Mouse (Mus musculus) brain, adult 2 months (tissue): Measurements from ENCODE around the gene Prkrip1.

ENCODE experiments used
- DNase-seq: peaks from one replicate; pipeline ENCODE4 v3.0.0; 2011; ENCODE audit warnings: low read depth, low spot score

Gene Prkrip1

DNA sequence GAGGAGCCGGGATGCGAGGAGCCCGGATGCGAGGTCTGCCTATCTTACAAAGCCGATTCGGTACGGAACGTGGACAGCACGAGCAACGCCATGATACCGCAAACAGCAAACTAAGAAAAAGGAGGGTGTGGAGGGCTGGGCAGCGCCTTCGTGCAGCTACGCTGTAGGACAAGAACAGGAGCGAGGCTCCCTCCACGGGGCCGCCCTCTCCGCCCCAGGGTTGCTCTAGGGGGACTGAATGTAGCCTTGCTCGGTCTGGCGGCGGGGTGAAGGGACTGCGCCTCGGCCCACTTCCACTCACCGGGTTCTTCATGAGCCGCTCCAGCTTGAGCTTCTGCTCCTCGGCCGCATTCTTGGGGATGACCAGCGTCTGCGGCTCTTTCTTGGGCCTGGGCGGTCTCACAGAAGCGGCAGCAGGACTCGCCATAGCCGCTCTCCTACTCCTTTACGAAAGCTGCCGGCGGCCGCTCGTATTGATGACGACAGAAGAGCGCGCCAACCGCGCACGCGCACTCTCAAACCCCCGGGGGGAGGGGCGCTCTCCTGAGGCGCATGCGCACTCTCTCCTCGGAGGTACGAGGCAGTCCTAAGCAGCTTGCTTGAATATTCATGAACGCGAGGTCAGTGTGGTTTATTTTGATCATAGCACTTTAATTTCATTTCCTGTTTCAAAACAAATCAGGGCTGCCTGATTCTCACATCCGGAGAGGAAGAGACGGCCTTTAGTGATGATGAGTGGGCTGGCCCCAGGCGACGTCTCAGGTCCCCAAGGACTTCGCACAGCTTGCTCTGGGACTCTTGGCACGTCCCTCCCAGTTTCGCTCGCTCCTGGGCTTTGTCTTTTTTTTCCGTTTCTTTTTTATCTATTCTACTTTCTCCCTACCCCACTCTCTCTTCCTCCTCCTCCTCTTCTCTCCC lies at the start of gene Prkrip1:
TSS of gene Prkrip1 (minus strand) at position 490 of the 918 bp plus-strand sequence.
- DNase-seq = peak; percentile 98

DNA sequence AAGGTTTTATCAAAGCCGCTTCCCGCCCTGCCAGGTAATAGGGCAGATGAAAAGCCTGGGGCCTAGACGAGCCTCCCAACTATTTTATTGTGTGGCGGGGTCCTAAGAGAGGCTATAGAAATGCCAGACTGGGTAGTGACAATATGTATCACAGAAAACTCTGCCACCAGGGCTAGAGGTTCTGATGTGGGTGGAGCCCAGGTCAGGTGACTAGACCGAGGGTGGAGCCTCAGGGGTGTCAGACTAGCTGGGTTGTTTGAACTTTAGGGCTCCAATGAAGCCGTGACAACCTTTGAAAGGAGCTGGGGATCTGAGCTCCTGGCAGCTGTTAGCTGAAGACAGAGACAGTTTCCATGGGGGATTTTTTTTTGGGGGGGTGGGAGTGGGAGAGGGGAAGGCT lies 49.7 kb upstream of the Prkrip1 start:
- no peak for DNase-seq

DNA sequence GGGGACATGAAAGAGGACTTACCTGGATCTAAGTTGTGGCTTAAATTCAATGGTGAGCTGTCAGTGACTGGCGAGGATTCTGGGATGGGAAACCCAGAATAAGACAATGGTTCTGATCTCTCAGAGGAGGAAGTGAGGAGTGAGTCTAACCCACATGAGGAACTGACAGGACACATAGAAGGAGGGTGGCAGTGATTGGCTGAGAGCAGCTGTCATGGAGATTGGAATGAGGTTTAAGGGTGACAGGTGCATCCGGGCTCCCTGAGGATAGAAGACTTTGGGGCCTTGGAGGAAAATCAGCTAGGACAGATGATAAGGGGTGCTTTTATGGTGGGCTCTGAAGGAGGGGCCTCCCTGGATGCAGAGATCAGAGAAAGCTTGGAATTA lies 47.7 kb upstream of the Prkrip1 start, which contains the start of gene Sh2b2:
TSS of gene Sh2b2 (minus strand) at position 105 of the 387 bp plus-strand sequence.
- DNase-seq = peak; percentile 9

DNA sequence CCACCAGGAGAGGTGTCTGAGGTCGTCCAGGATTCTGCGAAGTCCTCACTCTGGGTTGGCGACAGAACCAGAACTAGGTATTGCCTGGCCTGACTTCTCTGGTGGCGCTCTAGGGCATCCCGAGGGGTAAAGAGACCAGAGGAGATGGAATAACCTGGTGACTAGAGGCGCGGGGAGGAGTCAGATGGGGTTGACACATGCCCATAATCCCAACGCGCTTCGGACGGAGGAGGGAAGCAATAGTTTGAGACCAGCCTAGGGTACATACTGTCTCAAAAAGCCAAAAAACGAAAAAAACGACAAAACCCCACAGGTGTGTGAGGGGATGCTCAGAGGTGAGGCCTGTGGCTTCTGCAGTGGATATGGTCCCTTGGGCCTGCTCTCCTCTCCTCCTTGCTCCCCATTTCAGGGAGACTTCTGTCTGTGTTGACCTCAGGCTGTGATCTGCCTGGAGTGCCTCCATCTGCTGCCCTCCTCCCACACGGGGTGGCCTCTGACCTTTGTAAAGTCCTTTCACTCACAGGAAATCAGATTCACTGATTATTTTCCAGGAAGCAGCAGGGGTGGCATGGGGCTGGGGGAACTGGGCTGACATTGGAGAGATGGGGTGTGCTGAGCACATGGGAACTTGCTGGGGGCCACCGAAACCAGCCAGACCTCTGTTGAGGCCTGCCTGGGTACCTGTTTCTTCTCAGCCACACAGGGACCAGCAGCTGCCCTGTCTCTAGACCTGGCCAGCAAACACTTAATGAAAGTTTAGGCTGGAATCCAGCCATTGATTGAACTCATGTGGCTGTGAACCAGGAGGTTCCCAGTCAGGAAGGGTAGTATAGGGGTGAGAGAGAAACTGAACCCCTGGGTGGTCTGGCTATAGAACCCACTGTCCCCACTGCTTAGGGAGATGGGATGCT lies 47.0 kb upstream of the Prkrip1 start:
- no peak for DNase-seq

DNA sequence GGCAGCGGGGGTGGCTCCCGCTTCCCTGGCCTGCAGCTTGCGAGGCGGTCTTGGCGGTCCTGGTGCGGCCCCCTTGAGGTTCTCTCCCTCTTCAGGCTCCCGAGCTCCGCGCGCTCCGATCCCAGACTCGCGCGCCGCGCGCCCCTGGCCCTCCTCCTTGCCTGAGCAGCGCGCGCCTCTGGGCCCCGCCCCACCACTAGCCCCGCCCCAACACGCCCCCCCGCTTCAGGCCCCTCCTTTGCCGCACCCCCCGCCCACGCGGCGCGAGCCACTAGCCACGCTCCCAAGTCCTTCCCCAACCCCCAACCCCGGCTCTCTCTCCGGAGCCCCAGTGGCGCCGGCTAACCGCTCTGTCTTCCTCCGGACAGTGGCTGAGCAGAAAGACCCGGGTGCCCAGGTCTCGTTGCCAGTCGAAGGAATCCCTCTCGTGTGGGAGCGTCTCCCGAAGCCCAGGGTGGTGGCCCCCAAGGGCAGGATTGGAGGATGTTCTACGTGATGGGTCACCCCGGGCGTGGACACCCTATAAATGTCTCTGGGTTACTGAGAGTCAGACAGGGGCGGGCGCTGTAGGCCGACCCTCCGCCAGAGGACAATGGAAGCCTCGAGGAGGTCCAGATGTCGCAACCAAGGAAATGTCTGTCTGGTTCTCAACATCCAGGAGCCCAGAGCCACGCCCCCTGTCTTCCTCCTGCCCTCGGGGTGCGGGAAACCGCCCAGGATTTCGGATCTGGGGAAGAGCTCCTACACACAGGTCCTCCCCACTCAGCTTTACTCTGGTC lies 46.2 kb upstream of the Prkrip1 start:
- peak; percentile 91 for DNase-seq

DNA sequence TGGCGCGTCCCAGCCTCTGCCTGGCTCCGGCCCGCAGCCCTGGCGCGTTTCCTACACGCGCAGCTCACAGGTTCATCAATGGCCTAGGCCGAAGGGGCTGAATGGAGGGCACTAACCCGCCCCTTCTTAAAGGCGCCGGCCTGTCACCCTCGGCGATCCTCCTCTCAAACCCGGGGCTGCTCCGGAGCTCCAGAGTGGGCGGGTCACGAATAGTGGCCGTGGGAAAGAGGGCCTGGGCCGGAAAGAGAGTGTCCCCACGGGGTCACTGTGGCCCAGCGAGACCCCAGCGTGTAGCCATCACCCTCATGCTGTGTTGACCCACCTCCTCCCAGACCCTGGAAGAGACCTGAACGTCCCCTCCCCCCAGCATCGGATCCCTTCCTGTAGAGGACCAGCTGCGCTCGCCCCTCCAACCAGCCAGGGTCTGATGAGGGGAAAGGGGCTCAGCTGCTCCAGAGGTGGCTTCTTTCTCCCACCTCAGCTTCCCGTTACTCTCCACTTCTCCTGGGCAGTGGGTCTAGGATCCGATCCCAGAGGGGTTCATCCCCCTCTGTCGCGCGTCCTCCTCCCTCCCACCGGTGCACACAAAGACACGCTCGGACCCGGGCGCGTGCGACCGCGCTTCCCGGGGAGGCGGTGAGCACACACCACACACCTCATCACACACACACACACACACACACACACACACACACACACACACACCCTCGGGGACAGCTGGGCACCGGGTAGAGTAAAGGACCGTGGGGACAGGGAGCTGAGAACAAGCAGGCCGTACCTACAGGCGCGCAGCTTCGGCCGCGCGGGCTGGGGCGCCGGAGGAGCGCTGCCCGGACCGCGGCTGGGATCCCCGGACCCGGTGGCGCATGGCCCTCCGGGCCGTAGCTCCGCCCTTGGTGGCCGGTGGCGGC lies 45.3 kb upstream of the Prkrip1 start:
- DNase-seq = peak; percentile 43

DNA sequence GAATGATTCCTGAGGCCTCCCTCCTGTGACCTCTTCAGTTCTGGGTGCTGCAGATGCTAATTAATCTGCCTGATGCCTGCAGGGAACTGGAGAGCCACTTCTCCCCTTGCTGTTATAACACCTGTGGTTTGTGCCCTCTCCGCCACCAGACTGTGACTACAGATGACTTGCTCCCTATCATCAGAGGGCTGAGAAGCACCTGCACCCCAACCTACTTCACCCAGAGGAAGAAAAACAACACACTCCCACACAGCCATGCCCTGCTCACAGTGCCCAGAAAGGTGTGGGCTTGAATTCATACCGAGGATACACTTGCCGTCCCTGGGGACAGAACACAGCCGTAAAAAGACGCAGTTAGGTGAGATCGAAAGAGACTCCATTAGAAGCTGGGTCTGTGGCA lies 42.4 kb upstream of the Prkrip1 start:
- DNase-seq = no peak

DNA sequence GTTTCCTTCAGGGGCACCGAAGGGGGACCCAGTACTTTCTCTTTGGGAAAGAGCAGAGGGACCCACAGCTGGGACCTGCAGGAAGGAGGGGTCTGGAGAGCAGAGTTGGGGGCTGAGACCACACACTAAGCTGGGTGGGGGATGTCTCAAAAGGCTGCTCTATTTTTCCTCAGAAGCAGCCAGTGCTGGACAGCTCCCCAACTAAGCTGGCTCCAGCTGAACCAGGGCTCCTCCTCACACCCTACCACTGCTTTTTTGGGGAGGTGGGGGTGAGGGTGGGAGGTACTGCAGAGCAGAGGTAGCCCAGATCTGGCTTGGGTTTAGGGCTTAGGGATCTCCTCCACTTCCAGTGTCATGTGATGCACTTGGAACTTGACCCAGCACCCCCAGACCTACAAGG lies 41.6 kb upstream of the Prkrip1 start:
- no peak for DNase-seq

DNA sequence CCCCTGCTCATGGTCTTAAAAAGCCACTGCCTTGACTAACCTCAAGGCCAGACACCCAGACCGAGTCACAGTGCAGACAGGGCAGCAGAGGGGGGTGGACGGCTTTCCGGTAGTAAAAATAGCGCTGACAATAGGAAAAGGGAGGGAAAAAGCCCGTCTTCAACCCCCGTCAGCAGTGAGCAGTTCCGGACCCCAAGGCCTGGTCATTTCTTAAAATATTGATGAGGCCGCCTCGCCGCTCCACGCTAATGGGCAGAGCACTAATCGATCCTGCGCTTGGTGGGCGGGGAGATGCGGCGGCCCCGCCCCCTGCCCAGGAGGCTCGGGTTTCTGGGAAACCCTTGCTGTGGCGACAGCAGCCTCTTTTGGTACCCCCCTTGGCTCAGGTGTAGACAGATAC lies 38.8 kb upstream of the Prkrip1 start:
- no peak for DNase-seq

DNA sequence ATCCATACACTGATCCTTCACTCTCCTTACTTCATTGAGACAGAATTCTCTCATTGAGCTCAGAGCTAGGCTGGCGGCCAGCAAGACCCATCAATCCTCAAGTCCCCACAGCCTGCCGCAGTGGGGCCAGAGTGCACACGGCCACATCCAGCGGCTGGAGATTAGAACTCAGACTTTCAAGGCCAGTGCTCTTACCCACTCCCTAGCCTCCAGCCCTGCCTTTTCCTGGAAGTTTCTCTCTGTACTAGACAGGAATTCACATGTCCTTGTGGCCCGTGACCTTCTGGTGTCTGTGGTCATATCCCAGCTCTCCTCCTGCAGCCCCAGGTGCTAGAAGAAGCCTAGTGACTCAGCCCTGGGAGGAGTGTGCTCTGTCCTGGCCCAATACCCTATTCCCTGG lies 37.8 kb upstream of the Prkrip1 start:
- DNase-seq = no peak

DNA sequence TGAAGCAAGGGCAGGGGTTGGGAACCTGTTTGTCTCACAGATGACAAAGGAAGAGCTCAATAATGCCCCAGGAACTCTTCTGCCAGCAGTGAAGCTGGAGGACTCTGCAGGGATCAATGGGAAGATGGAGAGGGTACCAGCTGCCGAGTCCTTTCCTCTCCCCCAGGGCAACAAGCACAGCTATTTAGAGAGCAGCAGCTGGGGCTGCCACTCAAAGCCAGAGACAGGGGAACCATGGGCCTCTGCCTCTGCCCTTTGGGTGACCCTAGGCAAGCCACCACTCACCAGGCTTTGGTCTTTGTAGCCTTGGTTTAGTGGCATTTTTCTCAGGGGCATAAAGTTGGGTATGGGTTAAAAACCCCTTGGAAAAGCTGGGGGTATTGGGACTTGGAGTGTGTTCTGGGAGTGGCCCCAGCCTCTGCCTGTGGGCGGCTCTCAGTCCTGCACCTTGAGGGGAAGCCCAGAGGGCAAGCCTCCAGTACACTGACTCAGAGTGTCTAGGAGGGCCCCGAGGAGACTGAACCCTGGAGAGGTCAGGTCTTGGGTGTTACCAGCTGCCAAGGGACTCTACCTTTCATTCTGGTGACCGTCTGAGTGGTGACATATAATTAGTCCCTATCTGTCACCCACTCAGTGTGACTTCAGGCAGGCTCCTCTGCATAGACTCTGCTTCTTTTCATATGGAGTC lies 31.7 kb upstream of the Prkrip1 start:
- DNase-seq = no peak

DNA sequence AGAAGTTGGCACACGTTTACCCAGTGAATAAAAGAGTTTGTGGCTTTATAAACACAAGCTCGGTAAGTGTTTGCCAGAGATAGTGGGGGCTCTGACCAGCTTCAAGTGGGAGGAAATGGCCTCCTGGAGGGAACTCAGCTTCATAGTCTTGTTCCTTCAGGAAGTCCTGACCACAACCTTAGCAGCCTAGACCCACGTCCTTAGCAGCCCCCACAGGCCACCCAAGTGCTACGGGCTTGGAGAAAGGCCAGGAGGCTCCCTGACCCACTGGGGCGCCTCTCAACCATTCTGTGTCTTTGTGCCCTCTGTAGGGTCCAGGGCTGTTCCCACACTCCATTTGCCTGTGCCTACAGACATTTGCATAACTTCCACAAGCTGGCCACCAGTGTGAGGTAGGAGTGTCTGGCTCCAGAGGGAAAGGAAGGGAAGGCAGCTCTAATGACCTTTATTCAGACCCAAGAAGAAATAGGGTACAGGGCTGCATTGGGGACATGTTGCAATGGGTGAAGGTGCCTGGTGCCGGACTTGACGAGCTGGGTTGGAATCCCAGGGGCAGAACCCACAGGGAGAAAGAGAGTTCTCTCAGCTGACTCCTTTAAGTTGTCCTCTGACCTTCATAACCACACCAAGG lies 27.6 kb upstream of the Prkrip1 start:
- no peak for DNase-seq

DNA sequence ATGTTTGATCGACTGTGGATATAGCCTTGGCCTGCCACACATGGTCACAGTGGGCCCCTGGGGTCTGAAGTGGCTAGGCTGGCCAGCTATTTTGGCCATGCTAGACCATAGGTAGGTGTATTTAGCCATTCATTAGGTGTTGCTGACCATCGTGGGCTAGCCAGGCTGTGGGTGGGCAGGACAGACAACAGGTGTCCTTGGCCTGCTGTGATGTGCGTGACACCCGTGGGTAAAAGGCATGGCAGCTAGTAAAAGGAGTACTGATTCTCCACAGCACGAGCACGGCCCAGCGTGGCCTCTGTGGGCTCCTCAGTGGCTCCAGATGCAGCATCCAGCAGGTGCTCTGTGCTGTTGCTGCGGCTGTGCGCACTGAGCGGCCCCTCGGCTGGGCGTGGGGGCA lies 19.8 kb upstream of the Prkrip1 start:
- no peak for DNase-seq

DNA sequence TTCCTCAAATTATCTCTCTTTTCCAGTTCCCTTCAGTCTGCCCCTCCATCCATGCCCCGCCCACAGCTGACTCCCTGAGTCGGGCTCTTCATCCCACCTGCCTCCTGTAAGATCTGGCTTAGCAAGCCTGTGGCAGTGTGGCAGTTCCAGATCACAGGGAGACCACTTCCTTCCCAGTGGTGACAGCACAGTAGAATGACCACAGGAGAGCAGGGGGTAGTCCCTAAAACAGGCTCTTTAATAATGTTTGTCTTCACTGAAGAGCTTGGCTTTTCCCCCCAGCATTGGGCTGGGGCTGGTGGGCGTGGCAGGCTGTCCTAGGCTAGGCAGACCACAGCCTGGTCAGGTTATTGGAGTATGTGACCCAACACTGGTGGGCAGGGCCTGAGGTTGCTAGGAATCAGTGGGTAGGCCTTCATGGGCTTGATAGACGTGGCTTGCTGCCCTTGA lies 19.2 kb upstream of the Prkrip1 start:
- DNase-seq = no peak

DNA sequence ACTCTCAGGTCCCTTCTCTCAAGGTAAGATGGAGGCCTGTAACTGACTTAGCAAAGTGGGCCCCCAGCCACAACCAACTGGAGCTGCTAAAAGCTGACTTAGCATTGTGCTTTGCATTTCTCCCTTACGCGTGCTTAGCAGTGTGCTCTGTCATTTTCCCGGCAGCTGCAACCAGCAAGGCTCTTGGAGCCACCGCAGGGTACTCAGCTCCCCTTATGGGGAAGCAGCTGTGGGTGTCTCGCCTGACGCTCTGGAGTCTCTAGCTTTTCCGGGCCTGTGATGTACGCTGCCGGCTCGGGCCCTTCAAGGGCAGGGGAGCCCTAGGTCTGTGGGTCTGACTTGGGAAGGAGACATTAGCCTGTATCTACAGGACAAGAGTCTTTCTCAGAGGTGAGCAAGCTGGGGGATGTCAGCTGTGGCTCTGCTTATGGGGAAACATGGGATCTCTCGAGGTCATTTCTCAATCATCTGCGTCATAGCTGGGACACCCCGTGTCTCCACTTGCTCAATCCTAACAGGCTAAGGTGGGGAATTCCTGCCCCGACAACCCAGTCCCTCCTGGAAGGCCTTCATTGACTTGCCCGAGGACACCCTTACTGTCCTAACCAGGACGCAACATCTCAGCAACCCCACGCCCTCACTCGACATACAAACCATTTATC lies 18.4 kb upstream of the Prkrip1 start:
- peak; percentile 31 for DNase-seq

DNA sequence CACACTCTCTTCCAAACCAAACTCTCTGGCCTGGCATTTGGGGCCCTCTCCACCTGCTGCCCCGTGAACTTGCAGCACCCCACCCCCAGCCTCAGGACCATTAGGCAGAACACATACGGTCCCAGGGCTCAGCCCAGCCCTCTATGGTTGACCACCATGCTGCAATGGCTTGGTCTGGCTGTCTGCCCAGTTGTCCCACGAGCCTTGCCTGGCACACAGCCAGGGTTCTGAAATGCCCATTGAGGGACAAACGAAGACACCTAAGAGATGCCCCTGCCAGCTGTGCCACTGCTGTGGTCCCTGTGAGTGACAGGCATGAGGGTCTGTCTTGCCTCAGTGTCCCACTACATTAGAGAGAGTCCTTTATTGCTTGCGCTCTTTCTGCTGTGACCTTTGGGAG lies 17.2 kb upstream of the Prkrip1 start:
- DNase-seq = no peak

DNA sequence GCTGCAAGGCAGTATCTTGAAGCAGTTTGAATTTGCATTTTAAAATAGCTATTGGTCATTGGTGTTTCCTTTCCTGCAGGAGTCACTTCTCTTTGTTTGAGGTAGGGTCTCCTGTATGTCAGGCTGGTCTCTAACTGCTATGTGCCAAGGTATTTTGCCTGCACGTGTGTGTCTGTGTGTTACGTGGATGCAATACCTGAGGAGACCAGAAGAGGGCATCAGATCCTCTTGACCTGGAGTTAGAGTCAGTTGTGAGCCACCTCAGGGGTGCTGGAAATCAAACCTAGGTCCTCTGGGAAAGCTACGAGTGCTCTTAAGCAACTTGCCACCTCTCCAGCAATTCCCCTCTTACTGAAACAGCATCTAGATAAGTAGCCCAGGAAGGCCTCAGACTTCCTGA lies 16.4 kb upstream of the Prkrip1 start:
- no peak for DNase-seq

DNA sequence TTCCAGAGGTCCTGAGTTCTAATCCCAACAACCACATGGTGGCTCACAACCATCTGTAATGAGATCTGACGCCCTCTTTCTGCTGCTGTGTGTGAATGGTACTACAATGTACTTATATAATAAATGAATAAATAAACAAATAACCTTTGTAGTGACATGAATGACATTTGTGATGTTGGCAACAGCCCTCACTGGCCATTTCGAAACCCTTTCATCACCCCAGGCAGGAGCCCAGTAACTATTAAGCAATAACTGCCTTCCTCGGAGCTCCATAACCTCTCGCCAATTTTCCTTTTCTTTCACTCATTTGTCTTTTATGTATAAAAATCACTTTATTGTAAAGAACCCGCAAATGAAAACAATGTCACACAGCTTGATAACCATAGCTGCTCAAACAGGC lies 15.0 kb upstream of the Prkrip1 start:
- no peak for DNase-seq

DNA sequence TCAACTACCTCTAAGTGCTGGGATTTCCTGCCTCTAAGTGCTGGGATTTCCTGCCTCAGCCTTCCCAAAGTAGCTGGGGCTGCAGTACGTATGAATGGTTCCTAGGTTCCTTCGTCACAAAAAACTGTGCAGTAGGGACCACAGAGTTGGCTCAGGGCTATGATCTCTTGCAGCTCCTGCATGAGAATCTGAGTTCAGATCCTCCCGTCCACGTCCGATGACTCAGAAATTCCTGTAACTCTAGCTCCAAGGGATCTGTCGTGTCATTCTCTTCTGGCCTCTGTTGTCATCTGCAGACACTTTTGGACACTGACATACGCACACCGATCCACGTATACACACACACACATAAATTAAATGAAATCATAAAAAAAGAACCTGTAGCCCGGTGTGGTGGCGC lies 14.0 kb upstream of the Prkrip1 start:
- no peak for DNase-seq
